Mouse (Mus musculus): ENCODE data around the gene Srrm4. TPM values are rescaled to one million over a fixed set of nuclear protein-coding genes. Genes with fewer than 3 reads are reported as not detected.
A peak's percentile ranks its signal among the peaks of the same experiment; 100 is the strongest.
"Not testable (repeated sequence)": the region's sequence is repeated elsewhere in the genome, so short reads cannot be mapped to it uniquely, and the experiment has no call there.

The Srrm4 gene
- total RNA-seq, 1 experiment from 2014 or later: 1.3 TPM

- no peak for DNase-seq
Measured at GRCm38 (mm10) chr5:116440251-116440650, 151.4 kb downstream of the Srrm4 start.

- no peak for DNase-seq
Measured at GRCm38 (mm10) chr5:116438328-116438727, 153.3 kb downstream of the Srrm4 start.

GRCm38 (mm10) chr5:116436117-116436516 is 155.5 kb downstream of the Srrm4 start:
- no peak for DNase-seq

GRCm38 (mm10) chr5:116434976-116435850 is 156.4 kb downstream of the Srrm4 start:
- DNase-seq: no peak

GRCm38 (mm10) chr5:116432871-116433270 is 158.7 kb downstream of the Srrm4 start:
- no peak for DNase-seq

- DNase-seq: no peak
Measured at GRCm38 (mm10) chr5:116426701-116427100, 164.9 kb downstream of the Srrm4 start.

- DNase-seq: not testable (repeated sequence)
Measured at GRCm38 (mm10) chr5:116425709-116426108, 165.9 kb downstream of the Srrm4 start.

- DNase-seq: no peak
Measured at GRCm38 (mm10) chr5:116425273-116425672, 166.3 kb downstream of the Srrm4 start.

- DNase-seq: no peak
Measured at GRCm38 (mm10) chr5:116423746-116424145, 167.9 kb downstream of the Srrm4 start.

- peak; percentile 87 for DNase-seq
Measured at GRCm38 (mm10) chr5:116422699-116423201, 168.9 kb downstream of the Srrm4 start, which contains the start of gene Hspb8. Gene Hspb8 (minus strand): TSS chr5:116422864.

GRCm38 (mm10) chr5:116421791-116422481 is 169.7 kb downstream of the Srrm4 start:
- no peak for DNase-seq

GRCm38 (mm10) chr5:116420759-116421225 is 170.8 kb downstream of the Srrm4 start:
- no peak for DNase-seq

- DNase-seq: no peak
Measured at GRCm38 (mm10) chr5:116420213-116420612, 171.4 kb downstream of the Srrm4 start.

GRCm38 (mm10) chr5:116419322-116420045 is 172.1 kb downstream of the Srrm4 start:
- no peak for DNase-seq

- DNase-seq: no peak
Measured at GRCm38 (mm10) chr5:116416208-116416607, 175.4 kb downstream of the Srrm4 start.

GRCm38 (mm10) chr5:116409689-116410590 is 181.7 kb downstream of the Srrm4 start:
- DNase-seq: no peak

- DNase-seq: no peak
Measured at GRCm38 (mm10) chr5:116408965-116409364, 182.7 kb downstream of the Srrm4 start.

GRCm38 (mm10) chr5:116407936-116408335 is 183.7 kb downstream of the Srrm4 start:
- DNase-seq: no peak

- DNase-seq: no peak
Measured at GRCm38 (mm10) chr5:116407321-116407720, 184.3 kb downstream of the Srrm4 start.

- no peak for DNase-seq
Measured at GRCm38 (mm10) chr5:116406507-116406906, 185.1 kb downstream of the Srrm4 start.

GRCm38 (mm10) chr5:116405934-116406333 is 185.7 kb downstream of the Srrm4 start:
- DNase-seq: no peak

Measured in adrenal gland, postnatal 25 days (tissue).